Mouse (Mus musculus) Patski (cell line): ENCODE results near the gene Spag17. TPM values are rescaled to one million over a fixed set of nuclear protein-coding genes. Genes with fewer than 3 reads are reported as not detected.

Source experiments
- ATAC-seq: fragments of 100-300 bp; one replicate; pipeline ENCODE4 v1.8.0; 2021
- CTCF ChIA-PET: fragments of 350-600 bp; sonication (Branson Sonifier 250); formaldehyde crosslinking; loops from one replicate; lab custom pipeline; 2022; ENCODE audit warnings: inconsistent platforms; lab: Charles Lee
- POLR2A ChIA-PET: fragments of 350-600 bp; sonication (Branson Sonifier 250); formaldehyde crosslinking; loops from one replicate; lab custom pipeline; 2022; ENCODE audit warnings: antibody characterized with exemption, inconsistent platforms; lab: Charles Lee
- DNase-seq: peaks from one replicate; pipeline ENCODE4 v3.0.0-alpha.2; 2011; ENCODE audit warnings: low read depth, low spot score
- H3K27me3 ChIP-seq: fragments of 371-371 bp; one replicate; pipeline ENCODE4 v1.5.1; 2021
- CTCF ChIP-seq: fragments of 100-300 bp; IDR thresholded peaks from one replicate; pipeline ENCODE4 v1.5.1; 2021
- in situ Hi-C: fragments of 300-500 bp; cut with MboI; formaldehyde crosslinking; loops from 3 replicates; pipeline ENCODE4 v1.11.1; 2018; ENCODE audit warnings: low pct_unique_long_range_greater_than_20kb, mixed read lengths
- polyA plus RNA-seq: library from polyadenylated mRNA; unstranded; gene quantifications from one replicate; pipeline ENCODE4 v1.2.3, GENCODE M21; 2021

The Spag17 gene
- polyA plus RNA-seq, 1 experiment from 2014 or later, result 0.06 TPM

GRCm38 (mm10) chr3:100035097-100035496 lies 149.9 kb downstream of the Spag17 start:
- ChIA-PET CTCF (no interaction called here), POLR2A (no interaction called here)
- ATAC-seq (no peak), DNase-seq (no peak)
- in situ Hi-C loops, result no loop called here
- no peaks in the 10 kb centered on the region for H3K27me3 ChIP-seq
- TF ChIP-seq CTCF, result no peak

- DNase-seq, result peak; percentile 63
- TF ChIP-seq CTCF, result peak; percentile 11
- ChIA-PET CTCF (no interaction called here), POLR2A (interaction anchor here (0.9 kb wide), 1 partner anchor 522 kb away, joined by 3 read pairs; no protein-coding TSS in a partner anchor)
- ATAC-seq, result peak; percentile 56
- no peaks in the 10 kb centered on the region for H3K27me3 ChIP-seq
- in situ Hi-C loops, result no loop called here
Observed at GRCm38 (mm10) chr3:100036846-100037245, 151.6 kb downstream of the Spag17 start.

- POLR2A ChIA-PET, result no interaction called here
- TF ChIP-seq CTCF, result no peak
- ATAC-seq (no peak), DNase-seq (no peak)
- CTCF ChIA-PET, result no interaction called here
- no peaks in the 10 kb centered on the region for H3K27me3 ChIP-seq
- in situ Hi-C loops, result no loop called here
Observed at GRCm38 (mm10) chr3:100074406-100074805, 189.2 kb downstream of the Spag17 start.

- in situ Hi-C loops, result no loop called here
- no peaks in the 10 kb centered on the region for H3K27me3 ChIP-seq
- ATAC-seq, result no peak
- no peak for TF ChIP-seq CTCF
- ChIA-PET CTCF (no interaction called here), POLR2A (no interaction called here)
- DNase-seq, result no peak
Observed at GRCm38 (mm10) chr3:100102386-100103092, 217.3 kb downstream of the Spag17 start.

GRCm38 (mm10) chr3:100106736-100107135 lies 221.5 kb downstream of the Spag17 start:
- CTCF ChIA-PET, result interaction anchor here (2.7 kb wide), 1 partner anchor 8 kb away, joined by 6 read pairs; no protein-coding TSS in a partner anchor
- TF ChIP-seq CTCF, result no peak
- ATAC-seq (no peak), DNase-seq (no peak)
- H3K27me3 ChIP-seq, result peaks cover 8% of the 10 kb centered on the region
- POLR2A ChIA-PET, result no interaction called here
- in situ Hi-C loops, result no loop called here

- peaks cover 11% of the 10 kb centered on the region for H3K27me3 ChIP-seq
- ChIA-PET CTCF (no interaction called here), POLR2A (interaction anchor here (0.7 kb wide), 1 partner anchor 41 kb away, joined by 4 read pairs; no protein-coding TSS in a partner anchor)
- TF ChIP-seq CTCF, result no peak
- DNase-seq (no peak), ATAC-seq (no peak)
- in situ Hi-C loops, result no loop called here
Observed at GRCm38 (mm10) chr3:100118681-100119080, 233.5 kb downstream of the Spag17 start.

GRCm38 (mm10) chr3:100121961-100122360 lies 236.8 kb downstream of the Spag17 start:
- ATAC-seq (no peak), DNase-seq (no peak)
- H3K27me3 ChIP-seq, result peaks cover 7% of the 10 kb centered on the region
- in situ Hi-C loops, result no loop called here
- ChIA-PET CTCF (interaction anchor here (1.1 to 1.9 kb wide), 2 partner anchors 19 to 23 kb away, joined by 3 to 7 read pairs; no protein-coding TSS in a partner anchor), POLR2A (no interaction called here)
- TF ChIP-seq CTCF, result no peak

- in situ Hi-C loops, result no loop called here
- ATAC-seq (no peak), DNase-seq (no peak)
- ChIA-PET POLR2A (no interaction called here), CTCF (interaction anchor here (1.9 kb wide), 1 partner anchor 19 kb away, joined by 7 read pairs; no protein-coding TSS in a partner anchor)
- peaks cover 5% of the 10 kb centered on the region for H3K27me3 ChIP-seq
- peak; percentile 18 for TF ChIP-seq CTCF
Observed at GRCm38 (mm10) chr3:100122445-100122844, 237.2 kb downstream of the Spag17 start.

GRCm38 (mm10) chr3:100160682-100161445 lies 275.7 kb downstream of the Spag17 start:
- H3K27me3 ChIP-seq, result no peaks in the 10 kb centered on the region
- no peak for DNase-seq
- TF ChIP-seq CTCF, result no peak
- POLR2A ChIA-PET, result interaction anchor here (0.6 kb wide), 1 partner anchor 10 kb away, joined by 3 read pairs; no protein-coding TSS in a partner anchor
- ATAC-seq, result no peak
- CTCF ChIA-PET, result interaction anchor here (1.1 to 1.3 kb wide), 2 partner anchors 9 to 235 kb away, joined by 3 to 4 read pairs; no protein-coding TSS in a partner anchor
- in situ Hi-C loops, result no loop called here

GRCm38 (mm10) chr3:100161665-100162314 lies 276.6 kb downstream of the Spag17 start:
- no peak for DNase-seq
- H3K27me3 ChIP-seq, result no peaks in the 10 kb centered on the region
- no peak for TF ChIP-seq CTCF
- ChIA-PET POLR2A (no interaction called here), CTCF (interaction anchor here (1.3 kb wide), 1 partner anchor 10 kb away, joined by 4 read pairs; no protein-coding TSS in a partner anchor)
- in situ Hi-C loops, result no loop called here
- peak; percentile 44 for ATAC-seq
